Mouse (Mus musculus) kidney, postnatal 25 days (tissue): ENCODE data around the gene Skp2.

Experiments
- DNase-seq, 2 experiments: peaks; one replicate each; pipeline ENCODE4 v3.0.0; 2021; ENCODE audit warnings: mixed read lengths in 2 of 2

Skp2 gene

DNA sequence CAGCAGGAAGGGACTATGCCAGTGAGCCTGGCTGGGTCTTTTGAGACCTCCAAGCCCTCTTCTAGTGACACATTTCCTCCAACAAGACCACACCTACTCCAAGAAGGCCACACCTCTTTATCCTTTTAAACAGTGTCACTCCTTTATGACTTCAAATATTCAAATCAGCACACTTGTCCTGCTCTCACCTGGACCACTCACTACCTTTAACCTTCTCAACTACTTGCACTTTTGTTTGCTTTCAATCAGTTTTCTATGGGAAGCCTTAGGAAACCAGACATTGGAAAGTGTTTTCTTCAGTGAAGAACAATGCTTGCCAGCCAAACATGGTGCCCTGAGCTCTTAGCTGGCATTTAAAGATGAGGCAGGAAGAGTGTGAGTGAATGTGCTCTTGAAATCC lies at the start of gene Skp2:
Gene Skp2, minus strand, starts transcription at position 101 of the 400 bp plus-strand sequence.
- DNase-seq, result no peak

DNA sequence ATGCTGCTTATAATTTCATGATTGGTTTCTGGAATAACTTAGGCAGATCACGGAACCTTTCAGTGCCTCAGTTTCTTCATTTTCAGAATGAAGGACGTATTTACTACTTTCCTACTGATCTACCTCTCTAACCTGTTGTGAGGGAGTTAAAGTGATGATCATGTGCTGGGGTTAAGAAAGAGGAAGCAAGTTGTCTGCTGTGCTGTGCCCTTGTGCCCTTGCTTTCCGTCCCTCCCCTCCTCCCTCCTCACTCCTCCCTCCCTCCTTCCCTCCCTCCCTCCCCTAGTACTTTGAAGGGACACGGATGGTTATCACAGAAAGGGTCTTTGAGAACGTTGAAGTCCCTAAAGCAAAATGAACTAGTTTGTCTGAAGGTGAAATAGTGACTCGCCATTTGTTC lies 43.2 kb upstream of the Skp2 start:
- DNase-seq, result no peak

DNA sequence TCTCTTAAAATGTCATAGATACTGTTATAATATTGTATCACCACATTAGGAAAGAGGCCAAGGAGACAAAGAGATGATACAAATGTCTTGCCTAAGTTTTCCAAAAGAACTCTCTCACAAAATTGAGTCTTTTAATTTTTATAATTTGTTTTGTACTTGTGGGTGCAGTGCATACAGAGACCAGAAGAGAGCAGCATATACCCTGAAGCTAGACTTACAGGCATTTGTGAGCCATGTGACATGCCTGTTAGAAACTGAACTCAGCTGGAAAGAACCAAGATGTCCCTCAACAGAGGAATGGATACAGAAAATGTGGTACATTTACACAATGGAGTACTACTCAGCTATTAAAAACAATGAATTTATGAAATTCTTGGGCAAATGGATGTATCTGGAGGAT lies 37.5 kb upstream of the Skp2 start:
- DNase-seq, result peak in 1 of 2 experiments; percentile 11

DNA sequence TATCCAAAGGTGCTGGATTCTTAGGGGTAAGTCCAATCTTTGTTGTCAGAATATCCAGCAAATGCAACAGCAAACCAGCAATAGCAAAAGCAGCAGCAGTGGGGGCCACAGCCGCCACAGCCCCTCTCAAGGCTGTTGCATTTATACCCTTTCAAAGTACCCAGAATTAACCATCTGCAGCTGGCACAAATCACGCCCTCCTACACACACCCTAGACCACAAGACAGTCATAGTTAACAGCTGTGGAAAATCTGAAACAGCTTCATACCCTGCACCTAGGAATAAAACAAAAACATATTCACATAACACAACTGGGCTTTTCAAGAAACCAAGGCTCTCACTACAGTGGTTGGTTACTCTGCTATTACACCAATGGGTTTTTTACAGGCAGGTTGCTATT lies 34.6 kb upstream of the Skp2 start:
- DNase-seq, result no peak

DNA sequence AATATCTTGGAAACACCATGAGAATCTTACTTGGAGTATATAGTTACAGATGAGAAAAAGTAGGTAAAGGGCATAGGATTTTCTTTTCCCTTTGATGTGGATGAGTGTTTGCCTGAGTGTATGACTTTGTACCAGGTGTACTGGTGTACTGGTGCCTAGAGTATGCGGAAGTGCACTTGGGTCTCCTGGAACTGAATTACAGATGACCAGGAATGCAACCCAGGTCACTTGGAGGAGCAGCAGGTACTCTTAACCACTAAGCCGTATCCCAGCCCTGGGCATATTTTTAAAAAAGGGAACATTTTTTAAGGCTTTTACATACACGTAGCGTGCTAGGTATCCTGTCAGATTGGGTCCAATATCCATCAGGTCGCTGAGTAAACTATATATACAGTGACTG lies 28.8 kb upstream of the Skp2 start:
- DNase-seq, result no peak

DNA sequence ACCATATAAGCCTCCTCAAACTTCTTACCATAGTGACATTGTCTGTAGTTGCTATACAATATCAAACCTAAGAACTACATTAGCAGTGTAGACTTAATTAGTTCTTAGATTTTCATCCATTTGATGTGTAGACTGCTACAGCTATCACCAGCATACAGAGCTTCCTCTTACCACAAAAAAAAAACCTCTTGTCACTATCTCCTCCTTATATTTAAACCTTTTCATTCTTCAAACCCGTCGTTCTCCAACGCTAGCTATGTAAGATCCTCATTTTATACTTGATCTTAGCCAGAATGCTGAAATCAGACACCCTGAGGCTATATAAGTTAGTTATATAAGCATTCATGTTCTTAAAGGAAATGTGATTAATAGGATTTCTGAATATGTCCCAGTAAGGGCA lies 21.8 kb upstream of the Skp2 start:
- no peak for DNase-seq

DNA sequence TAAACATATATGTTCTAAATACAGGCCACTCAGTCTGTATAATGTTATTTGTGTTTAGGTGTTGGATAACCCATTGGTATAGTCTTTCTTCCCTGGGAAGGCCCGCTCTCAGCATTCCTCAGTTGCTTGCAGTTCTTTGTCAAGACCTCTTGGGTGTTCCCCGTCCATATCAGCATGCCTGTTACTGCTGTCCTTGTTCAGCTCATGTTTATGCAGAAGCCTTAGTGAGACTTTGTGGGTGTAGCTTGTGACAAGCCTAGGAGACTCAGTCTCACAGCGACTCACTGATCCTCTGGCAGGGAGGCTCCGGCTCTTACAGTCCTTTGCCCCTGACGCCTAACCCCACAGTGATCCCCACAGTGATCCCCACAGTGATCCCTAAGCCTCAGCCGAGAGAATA lies 8.9 kb upstream of the Skp2 start:
- DNase-seq, result no peak

DNA sequence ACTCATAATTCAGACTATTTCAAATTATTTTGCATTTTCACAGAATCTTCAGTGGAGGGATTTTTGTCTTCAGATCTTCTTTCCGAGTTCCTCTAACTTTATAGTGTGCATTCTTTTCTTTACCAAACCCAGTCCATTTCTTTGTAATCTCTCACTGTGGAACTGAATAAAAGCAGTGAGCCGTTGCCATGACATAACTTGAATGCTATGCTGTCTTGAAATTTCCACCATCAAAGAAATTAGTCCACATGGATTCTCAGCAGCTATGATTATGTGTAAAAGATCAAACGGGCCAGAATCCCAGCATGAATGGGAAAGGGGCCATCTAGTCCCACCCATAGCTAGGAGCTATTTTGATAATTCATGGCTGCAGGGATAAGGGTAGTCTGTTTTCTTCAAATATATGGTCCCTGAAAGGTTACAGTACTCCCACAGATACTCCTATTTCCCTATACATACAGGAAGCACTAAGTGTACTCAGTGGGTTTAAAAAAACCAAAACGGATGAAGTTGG lies 7.4 kb upstream of the Skp2 start:
- DNase-seq, result no peak

DNA sequence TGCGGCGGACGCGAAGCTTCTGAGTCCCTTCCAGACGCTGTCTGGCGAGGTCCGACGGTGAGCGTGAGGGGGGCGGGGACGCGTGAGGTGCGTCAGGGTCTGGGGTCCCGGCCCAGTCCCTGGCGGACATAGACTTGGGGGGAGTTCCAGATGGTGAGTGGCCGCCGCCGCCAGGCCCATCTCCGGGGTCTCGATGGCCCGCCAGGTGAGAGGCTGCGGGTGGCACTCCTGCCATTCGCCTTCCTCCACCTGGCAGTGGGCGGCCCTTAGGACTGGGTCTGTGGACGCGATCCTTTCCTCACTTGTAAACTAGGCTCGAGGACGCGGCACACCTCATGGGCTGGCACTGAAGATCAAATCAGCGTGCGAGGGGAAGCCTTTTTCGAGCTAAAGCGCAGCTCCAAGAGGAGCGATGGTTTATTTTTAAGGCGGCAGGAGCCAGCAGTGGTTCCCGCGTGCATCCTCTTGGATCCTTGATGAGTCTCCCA lies 14.5 kb downstream of the Skp2 start:
- peak; percentile 64 to 77 for DNase-seq

DNA sequence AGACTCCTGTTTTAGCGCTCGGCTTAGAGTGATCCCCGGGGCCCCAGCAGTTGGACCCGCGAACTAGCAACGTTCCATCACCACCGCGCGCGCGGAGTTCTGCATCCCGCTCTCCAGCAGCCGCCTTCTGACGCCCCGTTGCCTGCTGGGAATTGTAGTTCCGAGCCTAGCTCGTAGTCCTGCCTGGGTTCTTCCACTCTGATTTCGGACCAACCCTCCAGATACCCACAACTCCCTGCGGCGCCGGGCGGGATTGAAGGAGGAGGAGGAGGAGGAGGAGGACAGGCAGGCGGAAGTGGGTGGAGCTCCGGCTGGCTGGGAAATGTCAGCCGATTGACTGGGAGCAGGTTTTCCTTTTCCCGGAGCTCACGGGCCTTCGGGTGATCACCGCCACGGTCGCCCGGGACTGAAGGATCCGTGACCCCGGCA lies 15.0 kb downstream of the Skp2 start, which contains the start of gene Lmbrd2:
Gene Lmbrd2, plus strand, starts transcription at position 299 of the 429 bp plus-strand sequence.
- peak; percentile 97 to 98 for DNase-seq

DNA sequence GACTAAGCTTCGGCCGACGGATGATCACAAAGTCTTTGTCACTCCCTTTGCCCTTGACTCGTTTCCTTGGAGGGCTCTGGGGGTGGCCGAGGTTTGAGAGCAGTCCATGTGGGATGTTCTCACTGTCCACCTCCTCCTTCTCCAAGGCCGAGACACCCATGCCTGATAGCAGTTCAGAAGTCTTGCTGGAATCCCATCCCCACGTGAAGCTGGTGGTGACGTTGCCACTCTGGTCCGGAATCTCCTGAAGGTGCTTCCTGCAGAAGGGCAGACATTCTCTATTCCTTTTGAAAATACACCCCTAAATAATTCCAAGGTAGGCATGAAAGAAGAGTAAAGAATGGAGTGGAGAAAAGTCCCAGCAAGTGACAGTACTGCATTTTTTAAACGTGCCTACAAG lies 15.8 kb downstream of the Skp2 start:
- no peak for DNase-seq

DNA sequence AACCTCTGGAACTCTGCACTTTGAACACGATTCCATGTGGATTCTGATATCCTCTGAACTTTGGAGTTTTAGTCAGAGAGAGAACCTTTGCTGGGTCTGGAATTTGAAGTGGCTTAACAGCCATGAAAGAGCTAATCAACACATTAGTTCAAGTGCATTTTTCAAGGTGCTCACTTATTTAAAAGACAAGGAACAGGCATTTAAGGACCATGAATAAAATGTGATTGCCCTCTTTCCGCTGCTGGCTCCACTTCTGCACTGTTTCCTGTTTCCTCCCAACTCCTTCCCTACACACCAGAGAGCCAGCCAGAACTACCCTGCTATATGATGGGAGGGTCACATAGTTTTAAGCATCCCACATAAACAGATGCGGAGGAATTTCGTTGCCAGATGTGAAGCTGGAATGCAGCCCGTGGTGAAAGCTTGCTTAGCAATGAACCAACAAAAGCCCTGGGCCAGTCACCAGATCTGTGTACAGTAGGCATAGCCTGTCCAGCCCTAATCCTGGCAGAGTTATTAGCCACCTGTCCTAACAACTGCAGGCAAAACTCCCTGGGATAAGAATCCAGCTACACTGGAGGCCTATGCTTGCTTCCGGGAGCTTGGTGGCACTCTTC lies 20.2 kb downstream of the Skp2 start:
- DNase-seq, result no peak

DNA sequence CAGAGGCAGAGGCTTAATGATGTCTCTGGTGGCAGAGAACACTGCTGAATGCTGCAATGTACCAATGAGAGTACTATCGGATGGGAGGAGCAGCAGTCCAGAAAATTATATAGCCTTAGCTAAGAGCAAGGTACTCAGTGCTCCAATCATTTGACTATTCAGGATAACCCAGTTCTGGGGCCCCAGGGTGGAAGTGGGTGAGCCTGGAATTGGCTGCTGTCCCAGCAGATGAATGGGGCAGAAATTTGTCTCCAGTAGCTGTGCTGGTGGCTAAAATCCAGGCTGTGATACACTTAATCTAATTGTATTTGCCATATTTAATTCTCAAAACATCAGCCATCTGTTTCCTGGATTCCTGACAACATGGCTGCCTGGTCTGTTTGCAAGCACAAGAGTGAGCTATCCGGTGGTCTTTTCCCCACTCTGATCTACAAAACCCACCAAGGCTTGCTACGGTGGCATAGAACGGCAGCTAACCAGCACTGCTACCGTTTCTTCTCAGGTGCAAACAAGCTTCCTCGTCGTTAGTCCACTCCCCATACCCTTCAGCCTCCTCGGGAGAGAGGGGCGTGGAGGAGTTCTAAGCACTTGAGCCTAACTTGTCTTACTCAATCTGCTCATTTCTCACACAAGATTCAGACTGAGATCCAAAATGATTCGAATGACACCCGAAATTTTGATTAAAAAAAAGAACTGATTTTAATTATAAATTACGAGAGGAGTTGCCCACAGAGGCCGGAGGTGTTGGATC lies 22.4 kb downstream of the Skp2 start:
- no peak for DNase-seq

DNA sequence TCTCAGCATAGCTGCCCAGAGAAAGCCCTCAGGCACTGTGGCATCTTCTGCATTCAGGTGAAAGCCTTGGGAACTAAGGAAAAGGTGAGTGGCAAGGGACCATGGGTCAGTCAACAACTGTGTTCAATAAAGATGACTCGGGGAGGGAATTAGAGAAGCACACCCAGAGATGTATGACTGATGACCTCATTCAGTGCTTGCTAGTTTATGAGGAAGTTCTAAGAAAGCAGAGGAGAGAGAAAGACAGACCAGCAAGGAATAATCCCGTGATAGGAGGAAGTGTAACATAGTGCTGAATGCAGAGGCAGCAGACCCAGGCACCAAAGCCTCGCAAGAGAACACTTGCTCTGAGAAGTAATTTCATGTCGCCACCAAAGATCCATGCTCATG lies 23.7 kb downstream of the Skp2 start:
- DNase-seq, result no peak

DNA sequence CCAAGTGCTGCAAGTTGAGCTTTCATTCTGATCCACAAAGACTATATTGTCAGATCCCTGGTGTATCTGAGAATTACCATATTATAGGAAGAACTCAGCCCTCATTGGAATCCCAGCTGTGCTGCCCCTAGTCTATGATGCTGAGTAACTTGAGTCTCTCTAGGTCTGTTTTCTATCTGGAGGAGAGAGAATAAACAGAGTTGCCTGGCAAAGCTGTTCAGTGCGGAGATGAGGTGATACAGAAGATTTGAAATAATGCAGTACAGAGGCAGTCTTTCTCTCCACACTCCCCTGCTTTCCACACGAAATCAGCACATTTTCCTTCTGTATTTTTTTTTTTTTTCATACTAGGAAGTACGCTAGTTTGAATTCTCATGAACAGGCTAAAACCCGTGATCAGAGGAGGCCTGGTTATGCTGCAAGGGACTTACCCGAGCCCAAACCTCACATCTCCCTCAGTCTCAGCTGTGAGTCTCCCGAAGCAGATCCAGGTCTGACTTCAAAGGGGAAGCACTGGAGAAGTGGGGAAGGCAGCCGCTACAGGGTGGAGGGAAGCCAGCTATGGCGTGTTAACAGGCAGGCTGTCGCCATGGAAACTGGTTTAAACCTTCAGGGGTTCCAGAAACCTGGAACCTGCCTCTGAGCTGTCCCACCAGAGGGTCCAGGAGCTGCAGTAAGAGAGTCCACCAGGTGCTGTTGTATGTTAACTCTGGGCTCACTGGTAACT lies 24.3 kb downstream of the Skp2 start:
- DNase-seq, result no peak

DNA sequence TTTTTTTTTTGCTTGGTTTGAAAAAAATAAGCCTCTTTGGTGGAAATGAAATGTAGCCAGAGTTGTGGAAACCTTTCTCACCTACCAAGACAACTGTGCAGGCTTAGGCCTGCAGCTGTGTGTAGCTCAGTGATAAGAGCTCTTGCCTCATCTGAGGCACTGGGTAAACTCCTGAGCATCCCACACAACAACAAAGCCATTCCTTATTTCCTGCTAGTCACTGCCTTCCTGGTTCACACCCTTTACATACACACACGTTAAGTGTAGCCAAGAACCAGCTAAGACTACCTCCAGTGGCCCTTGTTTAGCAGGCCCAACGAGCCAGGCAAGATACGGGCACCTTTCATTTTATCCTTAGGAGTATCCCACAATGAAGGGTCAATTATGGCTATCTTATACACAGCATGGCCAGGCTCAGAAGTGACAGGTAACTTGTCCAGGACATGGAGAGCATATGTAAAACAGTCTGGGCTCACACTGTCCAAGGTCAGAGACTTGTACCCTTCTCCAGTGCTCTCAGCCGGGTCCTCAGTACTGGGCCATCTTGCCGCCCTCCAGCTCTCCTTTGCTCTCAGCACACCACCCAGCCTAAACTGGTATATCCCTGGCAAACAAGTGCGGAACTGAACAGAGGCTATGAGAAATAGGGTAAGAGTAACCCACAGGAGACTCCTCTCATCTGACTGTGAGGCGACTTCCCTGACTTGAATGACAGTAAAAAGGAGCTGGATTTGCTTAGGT lies 28.0 kb downstream of the Skp2 start:
- DNase-seq, result no peak

DNA sequence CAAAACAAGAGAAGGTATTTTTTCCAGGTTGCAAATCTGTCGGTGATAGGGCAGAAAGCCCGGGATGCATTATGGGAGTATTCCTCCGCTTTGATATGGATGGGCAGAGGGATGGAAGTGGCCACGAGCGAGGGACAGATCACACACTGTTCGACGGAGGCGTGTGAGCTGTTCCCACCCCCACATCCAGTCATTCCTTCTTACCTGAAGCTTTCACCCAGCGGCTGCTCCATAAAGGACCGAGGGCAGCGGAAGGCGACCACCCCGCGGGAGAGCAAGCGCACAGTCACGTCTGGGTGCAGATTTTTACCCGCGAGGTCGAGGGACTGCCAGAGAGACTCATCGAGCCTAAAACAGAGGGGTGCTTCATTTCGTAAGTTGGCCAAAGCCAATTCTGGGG lies 30.4 kb downstream of the Skp2 start:
- DNase-seq, result no peak

DNA sequence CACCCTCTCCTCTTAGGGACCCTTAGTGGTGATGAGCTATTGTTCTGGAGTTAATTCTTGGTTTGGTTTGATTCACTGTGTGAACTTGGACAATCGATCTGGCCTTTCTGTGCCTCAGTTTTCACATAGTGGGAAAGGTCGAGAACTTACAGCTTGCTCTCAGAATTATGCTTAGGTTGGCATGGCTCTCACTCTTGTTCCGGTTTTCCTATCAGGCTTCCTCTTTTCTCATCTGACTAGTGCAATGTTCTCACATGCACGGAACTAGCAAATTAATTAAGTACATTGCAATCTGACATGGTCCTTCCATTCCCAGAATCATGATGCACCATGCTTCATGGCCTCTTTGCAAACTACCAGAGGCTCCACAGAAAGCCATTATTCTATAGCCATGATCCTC lies 32.2 kb downstream of the Skp2 start:
- no peak for DNase-seq

DNA sequence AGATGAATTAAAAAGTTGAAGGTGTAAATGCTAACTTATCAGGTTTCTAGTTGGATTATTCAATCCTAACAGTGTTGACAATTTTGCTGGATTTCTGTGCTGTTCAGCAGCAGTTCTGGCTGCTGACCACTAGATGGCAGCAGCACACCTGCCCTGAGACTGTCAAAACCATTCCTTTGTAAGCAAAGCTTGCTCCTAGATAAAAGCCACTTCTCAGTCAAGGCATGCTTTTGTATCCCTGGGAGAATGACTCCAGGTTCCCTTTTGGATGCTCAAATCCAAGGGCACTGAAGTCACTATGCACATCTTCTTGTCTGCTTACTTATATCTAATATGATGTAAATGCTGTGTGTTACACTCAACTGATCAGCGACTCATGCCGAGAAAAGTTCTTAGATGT lies 35.1 kb downstream of the Skp2 start:
- peak; percentile 28 to 48 for DNase-seq

DNA sequence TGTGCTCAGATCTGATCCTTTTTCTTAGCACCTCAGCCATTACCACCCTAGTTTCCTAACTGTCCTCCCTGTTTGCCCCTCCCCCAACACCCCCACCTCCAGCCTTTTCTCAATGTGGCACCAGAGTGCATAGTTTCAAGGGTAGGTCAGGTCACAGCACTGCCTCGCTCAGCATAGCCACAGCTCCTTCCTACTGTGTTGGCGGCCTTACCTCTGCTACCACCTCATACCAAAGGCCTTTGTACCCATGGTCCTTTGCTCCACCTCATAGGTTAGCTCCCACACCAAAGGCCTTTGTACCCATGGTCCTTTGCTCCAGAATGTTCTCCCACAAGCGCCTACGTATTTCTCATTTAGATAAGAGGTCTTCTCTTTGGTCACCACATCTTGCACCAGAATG lies 36.4 kb downstream of the Skp2 start:
- DNase-seq, result peak; percentile 26 to 61

DNA sequence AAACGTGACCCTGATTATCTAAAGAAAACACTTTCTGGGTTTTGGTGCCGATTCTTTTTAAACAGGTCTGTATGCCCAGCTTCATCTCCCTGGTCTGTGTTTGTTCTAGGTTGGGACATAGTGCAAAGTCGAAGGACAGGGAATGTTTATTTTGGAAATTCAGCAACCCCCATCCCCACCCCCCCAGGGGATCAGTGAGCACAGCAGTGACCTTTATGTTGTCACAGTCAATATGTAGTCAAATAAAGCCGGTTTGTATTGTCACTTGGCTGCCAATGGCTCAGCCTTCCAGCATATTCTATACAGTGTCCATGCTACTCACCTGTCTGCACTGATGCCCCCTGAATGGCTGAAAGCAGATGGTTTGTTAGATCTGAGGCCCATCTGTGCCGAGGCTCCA lies 40.6 kb downstream of the Skp2 start:
- DNase-seq, result peak; percentile 40 to 50

DNA sequence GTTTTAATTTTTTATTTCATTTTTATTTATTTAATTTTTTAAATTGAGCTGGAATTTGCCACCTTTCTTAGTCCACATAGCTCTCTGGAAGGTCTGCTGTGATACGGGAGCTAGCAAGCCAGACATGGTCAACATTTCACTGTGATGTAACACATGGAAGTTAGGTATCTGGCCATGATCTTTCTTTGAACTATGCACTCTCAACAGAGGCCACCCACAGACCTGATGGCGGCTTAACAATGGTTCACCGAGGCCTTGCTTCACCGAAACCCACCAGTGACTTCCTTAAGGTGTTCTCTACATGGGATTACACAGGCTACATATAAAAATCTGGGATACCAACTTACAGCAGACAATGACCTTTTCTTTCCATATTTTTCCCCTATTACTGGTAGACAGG lies 41.1 kb downstream of the Skp2 start:
- no peak for DNase-seq

DNA sequence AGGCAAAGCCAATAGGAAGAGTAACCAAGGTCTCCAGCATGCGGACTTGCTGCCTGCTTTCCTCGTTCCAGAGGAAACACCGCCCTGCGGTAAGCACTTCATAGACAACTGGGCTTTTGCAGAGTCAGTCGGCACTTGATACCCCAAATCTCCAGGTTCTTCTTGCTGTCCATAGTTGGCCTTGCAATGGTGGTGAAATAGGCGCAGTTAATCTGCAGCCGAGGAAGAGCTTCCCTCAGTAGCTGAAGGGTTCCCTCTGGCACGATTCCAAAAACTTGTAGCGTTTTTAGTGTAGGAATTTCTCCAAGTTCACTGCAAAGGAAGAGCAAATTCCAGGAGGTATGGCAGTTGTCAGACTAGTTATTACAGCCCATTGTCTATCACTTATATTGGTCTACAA lies 41.7 kb downstream of the Skp2 start:
- no peak for DNase-seq
